Mouse (Mus musculus): Measurements from ENCODE around the gene Hoxb4.

Hoxb4 gene

GRCm38 (mm10) chr11:96350791-96351190 is 32.7 kb downstream of the Hoxb4 start:
- no peak for DNase-seq (ENCODE audit: low read depth)

- DNase-seq (ENCODE audit: low read depth) = no peak
These were observed 33.2 kb downstream of the Hoxb4 start for GRCm38 (mm10) chr11:96351312-96351711.

GRCm38 (mm10) chr11:96351831-96352230 is 33.8 kb downstream of the Hoxb4 start:
- DNase-seq (ENCODE audit: low read depth) = no peak

- DNase-seq (ENCODE audit: low read depth) = no peak
These were observed 34.8 kb downstream of the Hoxb4 start for GRCm38 (mm10) chr11:96352691-96353521.

- DNase-seq (ENCODE audit: low read depth) = no peak
These were observed 35.4 kb downstream of the Hoxb4 start for GRCm38 (mm10) chr11:96353522-96353841.

GRCm38 (mm10) chr11:96353939-96354338 is 35.9 kb downstream of the Hoxb4 start:
- no peak for DNase-seq (ENCODE audit: low read depth)

GRCm38 (mm10) chr11:96354376-96354775 is 36.3 kb downstream of the Hoxb4 start:
- no peak for DNase-seq (ENCODE audit: low read depth)

GRCm38 (mm10) chr11:96354801-96355311 is 36.8 kb downstream of the Hoxb4 start:
- no peak for DNase-seq (ENCODE audit: low read depth)

- no peak for DNase-seq (ENCODE audit: low read depth)
These were observed 45.7 kb downstream of the Hoxb4 start for GRCm38 (mm10) chr11:96363807-96364206.

GRCm38 (mm10) chr11:96365441-96366091 is 47.5 kb downstream of the Hoxb4 start, which contains the start of gene Hoxb1:
Gene Hoxb1, plus strand, starts transcription at chr11:96365752.
- DNase-seq (ENCODE audit: low read depth) = no peak

- DNase-seq (ENCODE audit: low read depth) = no peak
These were observed 48.3 kb downstream of the Hoxb4 start for GRCm38 (mm10) chr11:96366092-96367041.

- no peak for DNase-seq (ENCODE audit: low read depth)
These were observed 49.1 kb downstream of the Hoxb4 start for GRCm38 (mm10) chr11:96367141-96367540.

GRCm38 (mm10) chr11:96368686-96369085 is 50.6 kb downstream of the Hoxb4 start:
- no peak for DNase-seq (ENCODE audit: low read depth)

- DNase-seq (ENCODE audit: low read depth) = no peak
These were observed 51.1 kb downstream of the Hoxb4 start for GRCm38 (mm10) chr11:96369140-96369539.

Measured in c-Kit-positive CD71-negative TER-119-negative erythroid progenitor cells, embryonic 14.5 days (primary cell).